Mouse (Mus musculus): ENCODE data around the gene Fbxo47.

Fbxo47 gene

GRCm38 (mm10) chr11:97830501-97830900 is 53.5 kb downstream of the Fbxo47 start:
- no peak for DNase-seq (ENCODE audit: low spot score)

DNA sequence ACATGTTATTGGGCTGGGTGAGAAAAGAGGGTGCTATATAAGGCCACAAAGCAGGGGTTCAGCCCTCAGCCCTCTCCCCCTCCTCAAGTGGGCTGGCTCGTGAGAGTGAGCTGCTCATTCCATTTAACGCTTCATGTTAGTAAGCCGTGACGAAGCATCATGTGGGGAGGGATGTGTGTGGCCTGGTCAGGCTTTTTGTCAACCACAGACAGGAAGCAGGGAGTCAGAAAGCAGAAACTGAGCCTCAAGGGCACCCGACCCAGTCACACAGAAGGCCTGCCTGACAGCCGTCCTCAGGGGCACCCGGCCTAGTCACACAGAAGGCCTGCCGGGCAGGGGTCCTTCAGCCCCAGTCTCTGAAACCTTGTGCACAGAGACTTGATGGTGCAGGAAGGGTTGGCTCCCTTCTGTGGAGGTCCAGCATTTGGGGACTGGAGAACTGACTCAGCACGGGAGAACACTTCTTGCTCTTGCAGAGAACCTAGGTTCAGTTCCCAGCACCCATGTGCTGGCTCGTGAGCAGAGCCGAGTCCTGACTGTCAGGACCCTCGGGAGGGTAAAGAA is 54.0 kb downstream of the Fbxo47 start:
- no peak for DNase-seq (ENCODE audit: low spot score)

DNA sequence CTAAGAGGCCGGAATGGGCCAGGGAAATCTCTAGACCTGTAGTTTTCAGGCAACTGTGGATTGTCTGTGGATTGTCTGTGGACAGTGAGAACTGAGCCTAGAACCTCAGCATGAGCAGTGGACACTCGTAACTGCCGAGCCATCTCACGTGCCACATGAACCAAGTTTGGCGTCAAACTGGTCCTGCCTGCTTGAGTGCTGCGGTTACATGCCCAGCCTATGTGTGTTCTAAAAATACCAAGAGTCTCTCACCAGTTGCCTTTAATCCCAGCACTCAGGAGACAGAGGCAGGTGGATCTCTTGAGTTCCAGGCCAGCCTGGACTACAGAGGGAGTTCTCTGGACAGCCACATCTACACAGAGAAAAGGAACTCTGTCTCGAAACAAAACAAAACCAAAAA is 54.6 kb downstream of the Fbxo47 start:
- no peak for DNase-seq (ENCODE audit: low spot score)

DNA sequence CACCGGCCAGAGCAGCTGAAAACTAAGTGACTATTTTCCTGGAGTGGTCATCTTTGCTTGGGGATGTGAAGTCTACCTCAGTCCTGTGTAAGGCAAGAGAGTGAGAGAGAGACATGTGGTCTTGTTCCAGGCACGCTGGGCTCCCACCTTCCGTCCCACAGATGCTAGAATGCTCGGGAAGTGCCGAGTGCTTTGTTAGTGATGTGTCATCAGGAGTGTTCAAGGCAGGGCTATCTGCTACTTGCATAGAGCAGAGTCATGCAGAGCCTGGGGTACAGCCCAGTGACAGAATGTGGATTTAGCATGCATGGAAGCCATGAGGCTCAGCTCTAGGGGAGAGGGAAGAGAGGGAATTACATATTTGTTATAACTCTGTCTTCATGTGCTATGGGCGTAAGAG is 56.3 kb downstream of the Fbxo47 start:
- DNase-seq (ENCODE audit: low spot score) = no peak

GRCm38 (mm10) chr11:97826414-97826813 is 57.5 kb downstream of the Fbxo47 start:
- no peak for DNase-seq (ENCODE audit: low spot score)

- no peak for DNase-seq (ENCODE audit: low spot score)
Observed at GRCm38 (mm10) chr11:97825971-97826370, 58.0 kb downstream of the Fbxo47 start.

GRCm38 (mm10) chr11:97825295-97825694 is 58.7 kb downstream of the Fbxo47 start:
- no peak for DNase-seq (ENCODE audit: low spot score)

DNA sequence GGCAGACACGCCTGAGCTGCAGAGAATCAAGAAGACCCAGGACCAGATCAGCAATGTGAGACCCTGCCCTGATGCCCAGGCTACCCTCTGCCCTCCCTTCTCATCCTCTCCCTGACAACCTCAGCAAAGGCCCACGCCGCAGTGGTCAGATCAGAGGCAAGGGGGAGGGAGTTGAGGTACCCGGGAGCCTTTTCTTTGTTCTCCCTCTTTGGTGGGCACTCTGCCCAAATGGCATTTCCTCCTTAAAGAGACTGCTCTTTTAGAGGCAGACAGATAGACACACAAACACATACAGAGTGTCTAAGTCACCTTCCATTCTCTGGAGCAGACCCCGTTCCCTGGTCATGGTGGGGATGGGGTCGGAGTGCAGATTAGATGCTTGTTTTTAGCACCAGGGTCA is 59.1 kb downstream of the Fbxo47 start:
- DNase-seq (ENCODE audit: low spot score) = no peak

DNA sequence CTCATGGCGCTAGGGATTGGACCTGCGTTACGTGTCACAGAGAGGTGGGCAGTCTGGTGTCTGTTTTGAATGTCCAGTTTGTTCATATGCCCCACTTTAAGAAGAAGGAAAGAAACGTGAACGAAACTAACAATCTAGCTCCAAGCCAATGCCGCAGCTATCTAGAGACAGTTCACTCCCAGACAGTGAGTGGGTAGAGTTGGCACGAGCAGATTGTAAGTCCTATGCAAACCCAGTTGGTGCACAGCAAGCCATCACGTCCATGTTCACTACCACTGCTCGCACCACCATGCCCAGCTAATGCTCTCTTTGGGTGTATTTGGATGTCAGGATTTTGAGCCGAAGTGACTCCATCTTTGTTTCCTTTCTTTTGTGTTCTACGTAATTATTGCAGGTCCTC is 59.8 kb downstream of the Fbxo47 start:
- no peak for DNase-seq (ENCODE audit: low spot score)

- DNase-seq (ENCODE audit: low spot score) = no peak
Observed at GRCm38 (mm10) chr11:97822840-97823603, 60.9 kb downstream of the Fbxo47 start.

- DNase-seq (ENCODE audit: low spot score) = no peak
Observed at GRCm38 (mm10) chr11:97821401-97822064, 62.4 kb downstream of the Fbxo47 start.

DNA sequence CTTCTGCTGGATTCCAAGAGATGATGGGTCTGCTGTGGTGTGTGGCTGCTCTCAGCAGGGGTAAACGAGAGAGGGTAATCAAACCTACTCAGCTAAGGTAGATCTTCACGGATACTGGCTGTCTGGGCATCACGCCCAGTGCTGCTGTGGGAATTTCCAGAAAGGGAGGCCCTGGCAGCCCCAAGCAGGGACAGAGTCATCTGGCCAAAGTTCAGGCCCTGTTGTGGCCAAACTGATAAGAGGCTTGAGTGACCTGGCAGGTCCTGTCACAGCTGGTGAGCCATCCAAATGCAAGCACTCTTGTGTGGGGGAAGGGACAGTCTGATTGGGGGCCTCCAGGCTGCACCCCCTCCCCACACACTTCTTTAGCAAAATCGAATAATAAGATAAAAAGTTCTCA is 63.1 kb downstream of the Fbxo47 start:
- no peak for DNase-seq (ENCODE audit: low spot score)

DNA sequence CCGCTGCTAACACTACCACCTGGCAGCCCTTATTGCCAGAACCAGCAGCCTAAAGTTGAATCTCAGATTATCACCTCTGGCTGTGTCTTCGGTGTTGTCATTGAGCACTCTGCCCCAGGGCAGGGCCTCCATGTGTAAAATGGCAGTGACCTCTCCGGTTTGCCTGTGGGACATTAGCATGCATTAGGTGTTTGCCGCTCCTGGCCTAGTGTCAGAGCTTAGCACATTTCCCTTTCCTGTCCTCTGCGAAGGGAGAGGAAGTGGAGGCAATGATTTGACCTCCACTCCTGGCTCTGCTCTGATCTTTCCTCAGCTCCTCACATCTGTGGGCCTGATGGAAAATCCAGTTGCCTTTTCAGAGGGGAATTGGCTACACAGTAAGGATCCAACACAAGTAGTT is 64.0 kb downstream of the Fbxo47 start:
- no peak for DNase-seq (ENCODE audit: low spot score)

- no peak for DNase-seq (ENCODE audit: low spot score)
Observed at GRCm38 (mm10) chr11:97819102-97819501, 64.9 kb downstream of the Fbxo47 start.

- peak; percentile 55 for DNase-seq (ENCODE audit: low spot score)
Observed at GRCm38 (mm10) chr11:97818571-97818970, 65.4 kb downstream of the Fbxo47 start.

GRCm38 (mm10) chr11:97818003-97818402 is 66.0 kb downstream of the Fbxo47 start:
- no peak for DNase-seq (ENCODE audit: low spot score)

DNA sequence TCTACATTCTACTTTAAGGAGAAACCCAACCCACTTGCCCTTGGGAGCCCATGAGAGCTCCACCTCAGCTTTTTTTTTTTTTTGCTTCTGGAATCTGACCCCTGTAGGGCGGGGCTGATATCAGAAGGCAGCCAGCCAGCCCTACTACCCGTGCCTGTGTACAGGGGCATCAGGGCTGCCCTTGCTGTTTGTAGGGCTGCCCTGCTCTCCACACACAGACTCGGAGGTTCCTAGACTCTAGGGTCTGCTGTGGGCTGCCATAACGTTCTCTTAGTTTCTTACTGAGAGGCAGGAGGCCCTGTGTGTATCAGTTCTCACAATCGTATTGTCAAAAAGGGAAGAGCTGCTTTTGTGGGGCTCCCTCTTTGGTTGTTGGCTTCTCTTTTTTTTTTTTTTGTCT is 66.6 kb downstream of the Fbxo47 start:
- no peak for DNase-seq (ENCODE audit: low spot score)

DNA sequence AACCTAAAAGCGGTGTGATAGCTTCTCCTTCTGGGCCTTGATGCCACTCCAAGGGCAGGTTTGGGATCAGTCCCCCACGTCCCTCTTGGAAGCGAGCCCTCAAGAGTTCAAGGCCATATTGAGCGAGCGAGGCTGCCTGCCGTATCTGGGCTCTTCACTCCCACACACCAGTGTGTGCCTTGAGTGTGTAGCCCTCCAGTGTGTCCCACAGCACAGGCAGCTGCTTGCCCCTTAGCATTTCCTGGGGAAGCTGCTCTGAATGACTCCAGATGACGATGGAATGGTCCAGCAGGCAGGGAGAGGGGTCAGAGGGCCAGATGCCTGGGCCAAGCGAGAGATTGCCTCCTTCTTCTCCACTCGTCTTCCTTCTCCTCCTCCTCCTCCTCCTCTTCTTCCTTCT is 67.0 kb downstream of the Fbxo47 start:
- DNase-seq (ENCODE audit: low spot score) = no peak

DNA sequence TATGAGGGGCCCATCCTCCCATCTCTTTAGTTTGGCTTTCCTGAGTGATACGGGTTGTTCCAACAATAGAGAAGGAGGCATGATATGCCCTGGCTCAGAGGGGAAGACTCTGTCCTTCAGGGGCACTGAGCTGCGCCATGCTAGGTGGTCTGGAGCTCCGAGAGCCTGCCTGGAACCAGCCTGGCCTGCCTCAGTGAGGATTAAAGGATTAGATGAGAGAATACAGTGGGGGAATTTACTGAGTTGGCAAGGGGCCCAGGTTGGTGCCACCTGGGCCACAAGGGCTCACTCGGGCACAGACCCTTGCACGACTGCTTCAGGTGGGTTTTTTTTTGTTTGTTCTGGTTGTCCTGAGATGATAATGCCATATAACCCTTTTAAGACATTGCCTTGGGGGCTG is 67.8 kb downstream of the Fbxo47 start:
- DNase-seq (ENCODE audit: low spot score) = no peak

GRCm38 (mm10) chr11:97815736-97816135 is 68.2 kb downstream of the Fbxo47 start:
- DNase-seq (ENCODE audit: low spot score) = no peak

DNA sequence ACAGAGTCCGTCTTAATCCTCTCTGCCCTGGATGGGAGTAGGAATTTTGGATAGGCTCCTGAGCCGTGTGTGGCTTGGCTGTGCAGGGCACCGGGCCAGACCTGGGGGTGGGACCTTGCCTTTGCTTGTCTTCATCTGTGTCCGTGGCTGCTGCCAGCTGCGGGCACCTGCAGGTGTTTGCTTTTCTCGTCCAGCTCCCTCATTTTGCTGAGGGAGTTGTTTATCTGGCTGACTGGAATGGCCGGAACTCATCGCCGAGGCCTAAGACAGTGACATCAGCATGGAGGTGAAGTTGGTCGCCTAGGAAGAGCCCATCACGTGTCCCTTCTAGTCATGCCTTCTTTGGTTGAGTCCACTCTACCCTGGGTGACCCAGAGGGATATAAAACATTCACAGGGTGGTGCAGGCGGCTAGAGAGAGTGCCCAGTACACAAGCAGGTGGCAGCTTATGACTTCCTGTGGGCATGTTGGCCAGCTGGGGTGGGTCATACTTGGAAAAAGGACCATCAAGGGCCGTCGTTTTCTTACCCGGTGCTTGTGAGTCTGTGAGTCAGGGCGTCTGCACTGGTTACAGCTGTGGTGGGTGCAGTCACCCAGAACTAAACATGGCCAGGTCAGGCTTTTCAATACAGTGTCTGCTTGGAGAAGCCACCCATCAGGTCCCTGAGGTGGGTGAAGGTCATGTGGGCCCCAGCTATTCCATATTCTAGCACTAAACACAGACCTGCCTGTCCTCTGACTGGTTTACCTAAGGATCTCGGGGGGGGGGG is 70.0 kb downstream of the Fbxo47 start:
- DNase-seq (ENCODE audit: low spot score) = no peak

DNA sequence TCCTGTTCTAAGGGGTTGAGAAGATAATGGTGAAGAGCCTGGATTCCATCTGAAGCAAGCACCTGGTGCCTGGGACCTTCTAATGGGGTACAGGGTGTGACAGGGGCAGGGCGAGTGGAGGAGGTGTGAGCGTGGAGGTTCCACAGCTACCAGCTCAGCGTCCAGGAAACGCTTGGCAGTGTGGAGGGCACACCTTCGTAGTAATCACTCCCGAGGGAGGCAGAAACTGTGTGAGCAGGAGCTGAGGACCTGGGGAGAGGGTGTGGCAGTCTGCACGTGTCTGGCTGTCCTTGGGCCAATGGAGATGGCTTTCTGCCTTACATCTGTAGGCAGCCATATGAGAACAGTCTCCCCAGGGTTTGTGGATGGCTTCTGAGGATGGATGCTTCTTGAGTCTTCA is 70.9 kb downstream of the Fbxo47 start:
- no peak for DNase-seq (ENCODE audit: low spot score)

- DNase-seq (ENCODE audit: low spot score) = peak; percentile 67
Observed at GRCm38 (mm10) chr11:97812491-97812921, 71.4 kb downstream of the Fbxo47 start.
